Mouse (Mus musculus): Measurements from ENCODE around the gene Stip1. TPM values are rescaled to one million over a fixed set of nuclear protein-coding genes. Genes with fewer than 3 reads are reported as not detected.
"Not testable (repeated sequence)": the region's sequence is repeated elsewhere in the genome, so short reads cannot be mapped to it uniquely, and the experiment has no call there.

The Stip1 gene
- polyA plus RNA-seq, 1 experiment from 2014 or later = 453 TPM

- Histone ChIP-seq H3K27me3 (ENCODE audit: control insufficient read depth, insufficient read depth, low read length) (peaks cover 4% of the 10 kb centered on the region; the same call in 1 of the 2 replicates), H3K4me2 (ENCODE audit: low read depth, severe bottlenecking) (peak overlapping the region; percentile 100), H3K4me3 (ENCODE audit: low read depth, low read length) (peak overlapping the region; percentile 68), H3K4me1 (ENCODE audit: control insufficient read depth, insufficient read depth, low read length) (peaks cover 16% of the 10 kb centered on the region; the same call in 1 of the 2 replicates), H3K27ac (replicated peaks; ENCODE audit: low read depth, low read length) (0 out of 2 replicates have a peak overlapping the region, but pooled peaks have one; percentile 4), H3K9me3 (ENCODE audit: control insufficient read depth, low read length) (no peaks in the 10 kb centered on the region), H3K9ac (ENCODE audit: low read length) (no peak overlapping the region; the same call in 1 of the 2 replicates), H3K36me3 (ENCODE audit: control insufficient read depth, insufficient read depth, low read length) (no peaks in the 10 kb centered on the region)
- ATAC-seq (ENCODE audit: insufficient number of reproducible peaks, low FRiP score, low TSS enrichment, low read depth) (peak; percentile 19; the same call in 1 of the 2 replicates), DNase-seq (ENCODE audit: low spot score) (peak; percentile 34)
- 3% methylated on average over 16 of the region's 16 CpGs for WGBS
Observed at GRCm38 (mm10) chr19:7057126-7057721, 17.5 kb upstream of the Stip1 start.

- Histone ChIP-seq H3K9ac (ENCODE audit: low read length) (peak within 1 kb of the TSS; percentile 50), H3K27ac (replicated peaks; ENCODE audit: low read depth, low read length) (0 out of 2 replicates have a peak within 1 kb of the TSS, but pooled peaks have one; percentile 4), H3K36me3 (ENCODE audit: control insufficient read depth, insufficient read depth, low read length) (no peaks in the 10 kb centered on the region), H3K27me3 (ENCODE audit: control insufficient read depth, insufficient read depth, low read length) (peaks cover 4% of the 10 kb centered on the region; the same call in 1 of the 2 replicates), H3K4me2 (ENCODE audit: low read depth, severe bottlenecking) (peak within 1 kb of the TSS; percentile 100), H3K4me3 (ENCODE audit: low read depth, low read length) (peak within 1 kb of the TSS; percentile 68), H3K4me1 (ENCODE audit: control insufficient read depth, insufficient read depth, low read length) (peaks cover 16% of the 10 kb centered on the region; the same call in 1 of the 2 replicates), H3K9me3 (ENCODE audit: control insufficient read depth, low read length) (no peaks in the 10 kb centered on the region)
- ATAC-seq (ENCODE audit: insufficient number of reproducible peaks, low FRiP score, low TSS enrichment, low read depth) = peak; percentile 73
- DNase-seq (ENCODE audit: low spot score) = peak; percentile 79
- 1% methylated on average over 67 of the region's 72 CpGs for WGBS
Observed at GRCm38 (mm10) chr19:7056248-7057087, 16.7 kb upstream of the Stip1 start, which contains the start of gene Macrod1. Macrod1 (plus strand) TSS chr19:7056810.

GRCm38 (mm10) chr19:7055173-7055572 is 15.4 kb upstream of the Stip1 start:
- 57% methylated on average over 3 of the region's 3 CpGs for WGBS

GRCm38 (mm10) chr19:7054772-7055171 is 15.0 kb upstream of the Stip1 start:
- H3K4me3 ChIP-seq (ENCODE audit: low read depth, low read length) = no peak overlapping the region
- no peak for DNase-seq (ENCODE audit: low spot score)
- ATAC-seq (ENCODE audit: insufficient number of reproducible peaks, low FRiP score, low TSS enrichment, low read depth) = no peak
- peaks cover 16% of the 10 kb centered on the region; the same call in 1 of the 2 replicates for H3K4me1 ChIP-seq (ENCODE audit: control insufficient read depth, insufficient read depth, low read length)
- H3K9ac ChIP-seq (ENCODE audit: low read length) = no peak overlapping the region
- no peaks in the 10 kb centered on the region for H3K36me3 ChIP-seq (ENCODE audit: control insufficient read depth, insufficient read depth, low read length)
- no peak overlapping the region for H3K27ac ChIP-seq (replicated peaks; ENCODE audit: low read depth, low read length)
- no peak overlapping the region for H3K4me2 ChIP-seq (ENCODE audit: low read depth, severe bottlenecking)
- peaks cover 4% of the 10 kb centered on the region; the same call in 1 of the 2 replicates for H3K27me3 ChIP-seq (ENCODE audit: control insufficient read depth, insufficient read depth, low read length)
- 61% methylated on average over 10 of the region's 10 CpGs for WGBS
- no peaks in the 10 kb centered on the region for H3K9me3 ChIP-seq (ENCODE audit: control insufficient read depth, low read length)

More at GRCm38 (mm10) chr19:7055173-7055572, 15.4 kb upstream of the Stip1 start:
- H3K27me3 ChIP-seq (ENCODE audit: control insufficient read depth, insufficient read depth, low read length) = peaks cover 4% of the 10 kb centered on the region; the same call in 1 of the 2 replicates
- H3K36me3 ChIP-seq (ENCODE audit: control insufficient read depth, insufficient read depth, low read length) = no peaks in the 10 kb centered on the region
- no peak overlapping the region for H3K4me3 ChIP-seq (ENCODE audit: low read depth, low read length)
- H3K4me2 ChIP-seq (ENCODE audit: low read depth, severe bottlenecking) = no peak overlapping the region
- no peak overlapping the region for H3K9ac ChIP-seq (ENCODE audit: low read length)
- ATAC-seq (ENCODE audit: insufficient number of reproducible peaks, low FRiP score, low TSS enrichment, low read depth) (no peak), DNase-seq (ENCODE audit: low spot score) (no peak)
- H3K27ac ChIP-seq (replicated peaks; ENCODE audit: low read depth, low read length) = no peak overlapping the region
- no peaks in the 10 kb centered on the region for H3K9me3 ChIP-seq (ENCODE audit: control insufficient read depth, low read length)
- H3K4me1 ChIP-seq (ENCODE audit: control insufficient read depth, insufficient read depth, low read length) = peaks cover 16% of the 10 kb centered on the region; the same call in 1 of the 2 replicates

GRCm38 (mm10) chr19:7053382-7053781 is 13.6 kb upstream of the Stip1 start:
- not testable (repeated sequence) for ATAC-seq (ENCODE audit: insufficient number of reproducible peaks, low FRiP score, low TSS enrichment, low read depth); H3K27me3 ChIP-seq (ENCODE audit: control insufficient read depth, insufficient read depth, low read length); H3K36me3 ChIP-seq (ENCODE audit: control insufficient read depth, insufficient read depth, low read length); H3K9me3 ChIP-seq (ENCODE audit: control insufficient read depth, low read length); H3K27ac ChIP-seq (replicated peaks; ENCODE audit: low read depth, low read length); H3K9ac ChIP-seq (ENCODE audit: low read length); DNase-seq (ENCODE audit: low spot score); H3K4me2 ChIP-seq (ENCODE audit: low read depth, severe bottlenecking); H3K4me3 ChIP-seq (ENCODE audit: low read depth, low read length)
- WGBS = 88% methylated on average over 4 of the region's 4 CpGs
- H3K4me1 ChIP-seq (ENCODE audit: control insufficient read depth, insufficient read depth, low read length) = peaks cover 16% of the 10 kb centered on the region; the same call in 1 of the 2 replicates

GRCm38 (mm10) chr19:7044706-7045105 is 4.9 kb upstream of the Stip1 start:
- no peak overlapping the region for H3K9ac ChIP-seq (ENCODE audit: low read length)
- 46% methylated on average over 4 of the region's 4 CpGs for WGBS
- H3K27ac ChIP-seq (replicated peaks; ENCODE audit: low read depth, low read length) = no peak overlapping the region
- no peak overlapping the region for H3K4me3 ChIP-seq (ENCODE audit: low read depth, low read length)
- H3K4me2 ChIP-seq (ENCODE audit: low read depth, severe bottlenecking) = no peak overlapping the region
- DNase-seq (ENCODE audit: low spot score) = no peak
- H3K4me1 ChIP-seq (ENCODE audit: control insufficient read depth, insufficient read depth, low read length) = 0 out of 2 replicates have a peak, but pooled peaks cover 2% of the 10 kb centered on the region
- no peaks in the 10 kb centered on the region for H3K27me3 ChIP-seq (ENCODE audit: control insufficient read depth, insufficient read depth, low read length)
- no peak for ATAC-seq (ENCODE audit: insufficient number of reproducible peaks, low FRiP score, low TSS enrichment, low read depth)
- no peaks in the 10 kb centered on the region for H3K36me3 ChIP-seq (ENCODE audit: control insufficient read depth, insufficient read depth, low read length)
- H3K9me3 ChIP-seq (ENCODE audit: control insufficient read depth, low read length) = no peaks in the 10 kb centered on the region

GRCm38 (mm10) chr19:7044279-7044678 is 4.5 kb upstream of the Stip1 start:
- ATAC-seq (ENCODE audit: insufficient number of reproducible peaks, low FRiP score, low TSS enrichment, low read depth) (no peak), DNase-seq (ENCODE audit: low spot score) (no peak)
- Histone ChIP-seq H3K4me1 (ENCODE audit: control insufficient read depth, insufficient read depth, low read length) (0 out of 2 replicates have a peak, but pooled peaks cover 2% of the 10 kb centered on the region), H3K9ac (ENCODE audit: low read length) (no peak overlapping the region), H3K27ac (replicated peaks; ENCODE audit: low read depth, low read length) (no peak overlapping the region), H3K9me3 (ENCODE audit: control insufficient read depth, low read length) (no peaks in the 10 kb centered on the region), H3K4me2 (ENCODE audit: low read depth, severe bottlenecking) (no peak overlapping the region), H3K36me3 (ENCODE audit: control insufficient read depth, insufficient read depth, low read length) (no peaks in the 10 kb centered on the region), H3K4me3 (ENCODE audit: low read depth, low read length) (no peak overlapping the region), H3K27me3 (ENCODE audit: control insufficient read depth, insufficient read depth, low read length) (no peaks in the 10 kb centered on the region)
- 61% methylated on average over 4 of the region's 4 CpGs for WGBS

GRCm38 (mm10) chr19:7041171-7041570 is 1.4 kb upstream of the Stip1 start:
- no peaks in the 10 kb centered on the region for H3K9me3 ChIP-seq (ENCODE audit: control insufficient read depth, low read length)
- no peak for ATAC-seq (ENCODE audit: insufficient number of reproducible peaks, low FRiP score, low TSS enrichment, low read depth)
- no peak overlapping the region for H3K4me2 ChIP-seq (ENCODE audit: low read depth, severe bottlenecking)
- H3K27me3 ChIP-seq (ENCODE audit: control insufficient read depth, insufficient read depth, low read length) = no peaks in the 10 kb centered on the region
- peaks cover 7% of the 10 kb centered on the region for H3K4me1 ChIP-seq (ENCODE audit: control insufficient read depth, insufficient read depth, low read length)
- DNase-seq (ENCODE audit: low spot score) = no peak
- H3K36me3 ChIP-seq (ENCODE audit: control insufficient read depth, insufficient read depth, low read length) = no peaks in the 10 kb centered on the region; the same call in 1 of the 2 replicates
- no peak overlapping the region for H3K4me3 ChIP-seq (ENCODE audit: low read depth, low read length)
- 91% methylated on average over 2 of the region's 2 CpGs for WGBS
- H3K27ac ChIP-seq (replicated peaks; ENCODE audit: low read depth, low read length) = no peak overlapping the region
- H3K9ac ChIP-seq (ENCODE audit: low read length) = no peak overlapping the region

Measured in limb, embryonic 11.5 days (tissue).